Mouse (Mus musculus) erythroid progenitor cell, adult 5-6 weeks (primary cell): ENCODE data around the gene Fndc5. TPM values are rescaled to one million over a fixed set of nuclear protein-coding genes. Genes with fewer than 3 reads are reported as not detected.

Experiments
- total RNA-seq, 2 experiments: library from RNA; stranded (forward) in 1 of 2; stranded (reverse) in 1 of 2; fragments of 150-400 nt in 1 of 2; fragments of 186-747, 209-891 nt in 1 of 2; gene quantifications; 2 replicates each; pipeline versions ENCODE4 v1.2.3 to v1.2.4; 2015 to 2017; ENCODE audit warnings: low replicate concordance in 2 of 2

The Fndc5 gene
- total RNA-seq, 2 experiments from 2014 or later = 0.38 TPM; not detected in 1

Other genes with a start within 250 kb of the Fndc5 start
- gene Azin2, start 174.6 kb upstream of the Fndc5 start, total RNA-seq (2015; ENCODE audit: low replicate concordance) = 3.4 TPM in 1 of 2 replicates, not detected in the other
- gene Azin2, start 174.6 kb upstream of the Fndc5 start, total RNA-seq (2017; ENCODE audit: low replicate concordance) = not detected in 2 replicates
- gene Ak2, start 145.0 kb upstream of the Fndc5 start, total RNA-seq (2015; ENCODE audit: low replicate concordance) = 29.2 and 36.9 TPM in 2 replicates
- 25.0 and 34.1 TPM in 2 replicates for gene Ak2, start 145.0 kb upstream of the Fndc5 start, total RNA-seq (2017; ENCODE audit: low replicate concordance)
- gene Rnf19b, start 78.7 kb upstream of the Fndc5 start, total RNA-seq (2015; ENCODE audit: low replicate concordance) = 5.4 and 5.9 TPM in 2 replicates
- 15.3 and 22.7 TPM in 2 replicates for gene Rnf19b, start 78.7 kb upstream of the Fndc5 start, total RNA-seq (2017; ENCODE audit: low replicate concordance)
- not detected in 2 replicates for gene Tmem54, start 31.5 kb upstream of the Fndc5 start, total RNA-seq (2015; ENCODE audit: low replicate concordance)
- not detected in 2 replicates for gene Tmem54, start 31.5 kb upstream of the Fndc5 start, total RNA-seq (2017; ENCODE audit: low replicate concordance)
- gene Hpca, start 15.0 kb upstream of the Fndc5 start, total RNA-seq (2015; ENCODE audit: low replicate concordance) = not detected in 2 replicates
- not detected in 2 replicates for gene Hpca, start 15.0 kb upstream of the Fndc5 start, total RNA-seq (2017; ENCODE audit: low replicate concordance)
- 6.8 and 29.8 TPM in 2 replicates for gene S100pbp, start 52.7 kb downstream of the Fndc5 start, total RNA-seq (2015; ENCODE audit: low replicate concordance)
- gene S100pbp, start 52.7 kb downstream of the Fndc5 start, total RNA-seq (2017; ENCODE audit: low replicate concordance) = 8.1 and 11.6 TPM in 2 replicates
- gene Yars, start 52.8 kb downstream of the Fndc5 start, total RNA-seq (2015; ENCODE audit: low replicate concordance) = 21.0 and 29.9 TPM in 2 replicates
- 25.3 and 61.2 TPM in 2 replicates for gene Yars, start 52.8 kb downstream of the Fndc5 start, total RNA-seq (2017; ENCODE audit: low replicate concordance)
- not detected in 2 replicates for gene C77080, start 124.4 kb downstream of the Fndc5 start, total RNA-seq (2015; ENCODE audit: low replicate concordance)
- not detected in 2 replicates for gene C77080, start 124.4 kb downstream of the Fndc5 start, total RNA-seq (2017; ENCODE audit: low replicate concordance)
- not detected in 2 replicates for gene Sync, start 150.6 kb downstream of the Fndc5 start, total RNA-seq (2015; ENCODE audit: low replicate concordance)
- gene Sync, start 150.6 kb downstream of the Fndc5 start, total RNA-seq (2017; ENCODE audit: low replicate concordance) = not detected in 2 replicates
- 177 and 270 TPM in 2 replicates for gene Rbbp4, start 198.4 kb downstream of the Fndc5 start, total RNA-seq (2015; ENCODE audit: low replicate concordance)
- 159 and 296 TPM in 2 replicates for gene Rbbp4, start 198.4 kb downstream of the Fndc5 start, total RNA-seq (2017; ENCODE audit: low replicate concordance)
- 11.5 and 16.8 TPM in 2 replicates for gene Zbtb8os, start 198.7 kb downstream of the Fndc5 start, total RNA-seq (2015; ENCODE audit: low replicate concordance)
- gene Zbtb8os, start 198.7 kb downstream of the Fndc5 start, total RNA-seq (2017; ENCODE audit: low replicate concordance) = 16.3 and 23.0 TPM in 2 replicates
- 1.7 and 6.1 TPM in 2 replicates for gene Zbtb8a, start 241.1 kb downstream of the Fndc5 start, total RNA-seq (2015; ENCODE audit: low replicate concordance)
- gene Zbtb8a, start 241.1 kb downstream of the Fndc5 start, total RNA-seq (2017; ENCODE audit: low replicate concordance) = 0.98 and 4.6 TPM in 2 replicates